Mouse (Mus musculus) testis, adult 2 months (tissue): Measurements from ENCODE around the gene C3ar1. TPM values are rescaled to one million over a fixed set of nuclear protein-coding genes. Genes with fewer than 3 reads are reported as not detected.

Experiments used
- H3K27ac ChIP-seq: fragments of 200-500 bp; 2 replicates; pipeline ENCODE4 v1.5.1; 2012; ENCODE audit warnings: low read depth, low read length; ENCODE audit not compliant: control insufficient read depth, insufficient read depth
- H3K27me3 ChIP-seq: fragments of 200-500 bp; 2 replicates; pipeline ENCODE4 v1.6.1; 2012; ENCODE audit warnings: mild to moderate bottlenecking, low read length, moderate library complexity; ENCODE audit not compliant: control insufficient read depth, insufficient read depth
- H3K36me3 ChIP-seq: fragments of 200-500 bp; 2 replicates; pipeline ENCODE4 v1.6.1; 2012; ENCODE audit warnings: mild to moderate bottlenecking, low read length; ENCODE audit not compliant: control insufficient read depth, insufficient read depth
- H3K4me1 ChIP-seq: fragments of 200-500 bp; 2 replicates; pipeline ENCODE4 v1.6.1; 2012; ENCODE audit warnings: low read length; ENCODE audit not compliant: control insufficient read depth, insufficient read depth
- H3K4me3 ChIP-seq: fragments of 200-500 bp; 2 replicates; pipeline ENCODE4 v1.5.1; 2012; ENCODE audit warnings: low read depth, mild to moderate bottlenecking, low read length, moderate library complexity, mixed read lengths; ENCODE audit not compliant: control insufficient read depth
- CTCF ChIP-seq: fragments of 200-500 bp; IDR thresholded peaks from 2 replicates; pipeline ENCODE4 v1.5.1; 2012; ENCODE audit warnings: low read depth, mild to moderate bottlenecking, inconsistent platforms, low read length, moderate library complexity; ENCODE audit not compliant: control insufficient read depth, insufficient read depth, insufficient replicate concordance
- POLR2A ChIP-seq: fragments of 200-500 bp; IDR thresholded peaks from 2 replicates; pipeline ENCODE4 v1.6.1; 2012; ENCODE audit warnings: low read depth, mild to moderate bottlenecking, inconsistent platforms, low read length, moderate library complexity; ENCODE audit not compliant: control insufficient read depth
- polyA plus RNA-seq: library from polyadenylated mRNA; depleted of rRNA; stranded (reverse); fragments of >200 nt; gene quantifications from 2 replicates; pipeline ENCODE4 v1.2.3, GENCODE M21; 2012; rRNA removed

Gene C3ar1
- 0.60 and 0.67 TPM in 2 replicates for polyA plus RNA-seq

DNA sequence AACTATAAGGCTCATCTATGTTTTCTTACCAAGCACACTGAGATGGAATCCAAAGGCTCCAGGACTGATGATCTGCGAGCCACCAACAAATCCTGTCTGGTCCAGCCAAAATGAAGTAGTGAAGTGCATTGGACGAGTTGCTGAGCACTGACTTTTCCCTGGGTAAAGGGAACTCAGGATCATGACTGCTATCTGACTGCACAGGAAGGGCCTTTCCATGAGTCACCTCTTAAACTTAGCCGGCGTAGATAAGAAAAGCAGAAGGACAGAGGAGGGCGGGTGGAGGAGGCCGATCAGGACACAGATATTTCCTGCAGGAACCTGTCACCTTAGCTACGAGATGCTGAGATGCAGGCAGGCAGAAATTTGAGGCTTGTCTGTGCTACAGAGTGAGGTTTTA lies at the start of gene C3ar1:
C3ar1 (minus strand) TSS at position 207 of the 400 bp plus-strand sequence.
- no peak within 1 kb of the TSS for H3K4me3 ChIP-seq
- H3K36me3 ChIP-seq = no peaks in the 10 kb centered on the region
- H3K27ac ChIP-seq = no peak within 1 kb of the TSS
- TF ChIP-seq CTCF (no peak), POLR2A (no peak)
- H3K4me1 ChIP-seq = no peaks in the 10 kb centered on the region
- no peaks in the 10 kb centered on the region for H3K27me3 ChIP-seq

DNA sequence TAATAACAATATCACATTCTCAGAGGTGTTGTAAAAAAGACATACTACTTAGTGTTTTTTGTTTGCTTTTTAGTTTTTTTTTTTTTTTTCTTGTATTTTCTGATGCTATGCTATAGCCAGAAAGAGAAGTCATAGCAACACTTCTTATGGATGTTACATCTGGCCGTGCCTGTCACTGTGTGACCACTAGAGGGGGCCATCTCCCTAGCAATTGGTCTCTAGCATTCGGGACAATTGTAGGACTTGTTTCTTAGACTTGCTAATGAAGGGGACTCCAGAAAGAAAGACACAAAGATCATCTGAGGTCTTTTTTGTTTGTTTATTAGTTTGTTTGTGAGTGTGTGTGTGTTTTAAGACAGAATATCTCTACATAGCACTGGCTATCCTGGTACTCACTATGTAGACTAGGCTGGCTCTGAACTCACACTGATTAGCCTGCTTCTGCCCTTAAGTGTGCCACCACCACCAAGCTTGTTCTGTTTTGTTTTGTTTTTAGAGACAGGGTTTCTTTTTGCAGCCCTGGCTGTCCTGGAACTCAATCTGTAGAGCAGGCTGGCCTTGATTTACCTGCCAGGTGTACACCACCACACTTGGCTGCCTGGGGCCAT lies 36.6 kb upstream of the C3ar1 start:
- TF ChIP-seq POLR2A (no peak), CTCF (peak; percentile 51; the same call in 1 of the 2 replicates)
- peaks cover 1% of the 10 kb centered on the region; the same call in 1 of the 2 replicates for H3K36me3 ChIP-seq

DNA sequence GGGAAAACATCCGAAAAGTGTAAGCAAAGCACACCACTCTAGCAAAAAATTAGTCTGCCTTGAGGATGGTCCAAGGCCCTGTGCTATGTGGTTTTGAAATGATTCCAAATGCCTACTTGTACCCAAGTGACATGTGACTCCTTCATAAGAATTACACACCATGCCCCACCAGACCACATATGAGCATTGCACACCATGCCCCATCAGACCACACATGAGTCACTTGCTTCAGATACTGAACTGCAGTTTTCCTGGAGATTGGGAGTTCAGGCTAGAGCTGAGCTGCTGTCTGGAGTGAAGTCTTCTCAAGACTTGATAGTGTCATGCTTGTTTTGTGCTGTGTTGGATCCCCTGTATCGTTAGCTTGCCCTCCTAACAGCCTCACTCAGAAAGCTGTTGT lies 33.6 kb upstream of the C3ar1 start:
- no peak overlapping the region for H3K4me3 ChIP-seq
- peaks cover 4% of the 10 kb centered on the region; the same call in 1 of the 2 replicates for H3K36me3 ChIP-seq

More for the DNA sequence above, 36.6 kb upstream of the C3ar1 start:
- H3K27me3 ChIP-seq = no peaks in the 10 kb centered on the region
- no peak overlapping the region for H3K27ac ChIP-seq
- no peaks in the 10 kb centered on the region for H3K4me1 ChIP-seq
- H3K4me3 ChIP-seq = no peak overlapping the region

DNA sequence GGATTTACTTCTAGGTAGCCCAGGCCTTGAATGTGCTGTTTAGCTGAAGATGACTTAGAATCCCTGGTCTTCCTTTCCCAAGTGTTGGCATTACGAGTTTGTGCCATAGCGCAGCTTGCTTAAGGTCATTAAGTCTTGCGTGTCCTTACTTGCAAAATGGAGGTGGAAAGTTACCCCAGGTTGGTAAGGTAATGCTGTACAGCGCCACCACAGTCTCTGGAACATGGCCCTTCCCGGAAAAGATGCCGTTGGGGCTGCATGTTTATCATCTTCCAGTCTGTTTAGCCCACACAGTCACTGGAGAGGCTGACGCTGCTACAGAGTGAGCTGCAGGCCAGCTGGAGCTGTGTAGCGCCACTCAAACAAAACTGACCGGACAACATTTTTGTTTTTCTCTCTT lies 27.6 kb upstream of the C3ar1 start:
- no peak overlapping the region for H3K27ac ChIP-seq
- TF ChIP-seq CTCF (no peak), POLR2A (no peak)
- no peaks in the 10 kb centered on the region for H3K27me3 ChIP-seq
- no peak overlapping the region for H3K4me3 ChIP-seq
- H3K4me1 ChIP-seq = no peaks in the 10 kb centered on the region
- H3K36me3 ChIP-seq = peaks cover 11% of the 10 kb centered on the region

More for the DNA sequence above, 33.6 kb upstream of the C3ar1 start:
- H3K27ac ChIP-seq = no peak overlapping the region
- no peak for TF ChIP-seq POLR2A
- TF ChIP-seq CTCF = no peak
- no peaks in the 10 kb centered on the region for H3K4me1 ChIP-seq
- H3K27me3 ChIP-seq = no peaks in the 10 kb centered on the region

DNA sequence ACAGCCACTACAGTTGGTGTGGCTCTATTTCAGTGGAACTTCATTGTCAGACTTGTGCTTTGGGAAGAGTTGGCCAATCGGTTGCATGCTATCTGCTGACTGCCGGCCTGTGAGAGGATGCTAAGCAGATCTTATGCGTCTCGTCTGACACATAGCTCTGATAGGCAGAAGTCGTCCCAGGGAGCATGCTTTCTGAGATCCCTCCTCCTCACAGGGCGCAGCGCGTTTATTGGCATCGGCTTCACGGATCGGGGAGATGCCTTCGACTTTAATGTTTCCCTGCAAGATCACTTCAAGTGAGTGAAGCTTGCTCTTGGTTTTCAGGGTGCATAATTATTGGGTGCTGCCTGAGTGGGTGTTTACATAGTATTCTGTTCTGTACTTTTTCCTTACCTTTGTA lies 25.3 kb upstream of the C3ar1 start:
- H3K4me3 ChIP-seq = no peak overlapping the region
- no peaks in the 10 kb centered on the region for H3K27me3 ChIP-seq

DNA sequence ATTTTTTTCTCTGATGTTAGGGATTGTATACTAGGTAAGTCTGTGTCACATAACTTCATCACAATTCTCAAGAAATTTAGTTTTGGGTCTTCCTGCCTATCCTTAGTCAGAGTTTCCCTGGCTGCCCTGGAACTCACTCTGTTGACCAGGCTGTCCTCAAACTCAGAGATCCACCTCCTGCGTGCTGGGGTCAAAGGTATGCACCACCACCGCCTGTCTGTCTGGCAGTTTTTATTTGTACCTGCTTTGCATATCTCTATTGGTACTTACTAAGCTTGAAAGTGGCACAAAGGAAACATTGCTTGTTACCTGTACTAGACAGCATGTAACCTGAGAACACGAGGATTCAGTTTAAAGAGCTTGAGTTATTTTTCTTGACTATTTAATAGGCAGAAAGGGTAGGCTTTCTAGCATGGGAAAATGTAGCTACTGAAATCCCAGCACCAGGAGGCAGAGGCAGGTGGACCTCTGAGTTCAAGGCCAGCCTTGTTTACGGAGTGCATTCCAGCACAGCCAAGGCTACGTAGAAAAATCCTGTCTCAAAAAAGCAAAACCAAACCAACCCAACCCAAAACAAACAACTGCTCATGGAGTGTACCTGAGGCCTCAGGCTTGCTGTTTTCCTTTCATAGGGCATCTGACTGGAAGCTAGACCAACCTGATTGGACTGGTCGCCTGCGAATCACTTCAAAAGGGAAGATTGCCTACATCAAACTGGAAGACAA lies 24.0 kb upstream of the C3ar1 start:
- H3K27me3 ChIP-seq = no peaks in the 10 kb centered on the region
- TF ChIP-seq CTCF = no peak
- no peak for TF ChIP-seq POLR2A
- no peak overlapping the region for H3K4me3 ChIP-seq
- H3K4me1 ChIP-seq = no peaks in the 10 kb centered on the region; the same call in 1 of the 2 replicates
- H3K27ac ChIP-seq = no peak overlapping the region
- peaks cover 7% of the 10 kb centered on the region for H3K36me3 ChIP-seq

More for the DNA sequence above, 25.3 kb upstream of the C3ar1 start:
- Histone ChIP-seq H3K27ac (no peak overlapping the region), H3K4me1 (no peaks in the 10 kb centered on the region), H3K36me3 (peaks cover 7% of the 10 kb centered on the region)
- TF ChIP-seq POLR2A (no peak), CTCF (no peak)

DNA sequence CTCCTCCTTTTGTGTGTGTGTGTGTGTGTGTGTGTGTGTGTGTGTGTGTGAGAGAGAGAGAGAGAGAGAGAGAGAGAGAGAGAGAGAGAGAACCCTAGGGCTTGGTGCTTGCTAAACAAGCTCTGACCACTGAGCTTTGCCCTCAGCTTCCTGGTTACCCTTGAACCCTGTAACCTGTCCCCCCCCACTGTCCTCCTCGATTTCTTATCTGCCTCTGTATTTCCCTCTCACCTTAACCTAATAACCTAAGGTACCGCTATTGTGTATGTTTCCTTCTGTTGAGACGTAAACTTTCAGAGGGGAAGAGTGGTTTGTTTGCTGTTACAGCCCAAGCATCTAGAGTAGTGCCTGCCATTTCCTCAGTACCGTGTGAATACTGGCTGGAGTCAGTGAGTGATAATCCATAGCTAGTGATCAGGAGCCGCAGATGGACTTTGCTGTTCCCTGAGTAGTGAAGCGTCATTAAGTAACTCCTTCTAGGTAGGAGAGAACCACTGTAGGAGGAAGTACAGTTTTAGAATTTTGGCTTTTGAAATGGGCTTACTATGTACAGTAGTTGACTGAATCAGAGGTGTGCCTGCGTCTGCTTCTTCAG lies 23.3 kb upstream of the C3ar1 start:
- no peak for TF ChIP-seq CTCF
- TF ChIP-seq POLR2A = no peak
- H3K27ac ChIP-seq = no peak overlapping the region
- H3K4me1 ChIP-seq = no peaks in the 10 kb centered on the region; the same call in 1 of the 2 replicates
- no peaks in the 10 kb centered on the region for H3K27me3 ChIP-seq
- H3K36me3 ChIP-seq = peaks cover 5% of the 10 kb centered on the region
- no peak overlapping the region for H3K4me3 ChIP-seq
